Mouse (Mus musculus) MEL (cell line): ENCODE data around the gene Grm2. TPM values are rescaled to one million over a fixed set of nuclear protein-coding genes. Genes with fewer than 3 reads are reported as not detected.
A peak's percentile ranks its signal among the peaks of the same experiment; 100 is the strongest.

Source experiments
- DNase-seq: peaks from one replicate; pipeline ENCODE4 v3.0.0; 2011; ENCODE audit warnings: low read depth, low spot score
- H3K27ac ChIP-seq: 2 replicates; pipeline ENCODE4 v1.5.1; 2012; ENCODE audit warnings: low read depth, mild to moderate bottlenecking, control low read depth, low read length, moderate library complexity; ENCODE audit not compliant: control insufficient read depth
- H3K27me3 ChIP-seq, 2 experiments: fragments of 150-350 bp in 1 of 2; sonication (generic) in 1 of 2; 2 replicates each; pipeline ENCODE4 v1.6.1; 2012; ENCODE audit warnings: low read length in 2 of 2, mild to moderate bottlenecking in 2 of 2, improper control_type of control experiment in 1 of 2, moderate library complexity in 1 of 2; ENCODE audit not compliant: insufficient read depth in 2 of 2, control insufficient read depth in 1 of 2
- H3K36me3 ChIP-seq, 2 experiments: 2 replicates each; pipeline ENCODE4 v1.6.1; 2012 to 2014; ENCODE audit warnings: low read length in 2 of 2, improper control_type of control experiment in 1 of 2, inconsistent platforms in 1 of 2, mild to moderate bottlenecking in 1 of 2; ENCODE audit not compliant: insufficient read depth in 2 of 2, control insufficient read depth in 1 of 2
- H3K4me1 ChIP-seq, 2 experiments: fragments of 150-350 bp in 1 of 2; sonication (generic) in 1 of 2; 2 replicates each; pipeline ENCODE4 v1.6.1; 2012; ENCODE audit warnings: low read length in 2 of 2, improper control_type of control experiment in 1 of 2, mild to moderate bottlenecking in 1 of 2; ENCODE audit not compliant: insufficient read depth in 2 of 2, control insufficient read depth in 1 of 2
- H3K4me3 ChIP-seq, 2 experiments: fragments of 150-350 bp in 1 of 2; sonication (generic) in 1 of 2; 2 replicates each; pipeline ENCODE4 v1.5.1; 2012; ENCODE audit warnings: low read depth in 2 of 2, low read length in 2 of 2, mild to moderate bottlenecking in 2 of 2, moderate library complexity in 2 of 2, control low read depth in 1 of 2, improper control_type of control experiment in 1 of 2; ENCODE audit not compliant: control insufficient read depth in 1 of 2, insufficient read depth in 1 of 2
- H3K79me2 ChIP-seq: 2 replicates; pipeline ENCODE4 v1.6.1; 2012; ENCODE audit warnings: mild to moderate bottlenecking, low read length, moderate library complexity; ENCODE audit not compliant: control insufficient read depth, poor library complexity, insufficient read depth
- H3K9ac ChIP-seq: 2 replicates; pipeline ENCODE4 v1.6.1; 2012; ENCODE audit warnings: low read depth, mild to moderate bottlenecking, control low read depth, low read length, moderate library complexity; ENCODE audit not compliant: control insufficient read depth, poor library complexity, severe bottlenecking
- H3K9me3 ChIP-seq: fragments of 150-350 bp; sonication (generic); replicated peaks from 2 replicates; pipeline ENCODE4 v1.6.1; 2012; ENCODE audit warnings: mild to moderate bottlenecking, low read length, improper control_type of control experiment, moderate library complexity; ENCODE audit not compliant: insufficient read depth
- CHD1 ChIP-seq: IDR thresholded peaks from 2 replicates; pipeline ENCODE4 v1.6.1; 2012; ENCODE audit warnings: low read depth, mild to moderate bottlenecking, inconsistent platforms, low read length, improper control_type of control experiment
- CTCF ChIP-seq, 3 experiments: IDR thresholded peaks in 2 of 3; conservative IDR thresholded peaks in 1 of 3; 2 replicates each; pipeline ENCODE4 v1.5.1; 2011 to 2012; ENCODE audit warnings: low read length in 3 of 3, low read depth in 2 of 3, mild to moderate bottlenecking in 2 of 3, improper control_type of control experiment in 1 of 3, inconsistent platforms in 1 of 3, mixed read lengths in 1 of 3, moderate library complexity in 1 of 3; ENCODE audit not compliant: control insufficient read depth in 1 of 3, insufficient read depth in 1 of 3, poor library complexity in 1 of 3, severe bottlenecking in 1 of 3
- E2F4 ChIP-seq: IDR thresholded peaks from 2 replicates; pipeline ENCODE4 v1.6.1; 2011; ENCODE audit warnings: low read depth, low read length, improper control_type of control experiment, borderline replicate concordance
- ETS1 ChIP-seq: IDR thresholded peaks from 2 replicates; pipeline ENCODE4 v1.6.1; 2012; ENCODE audit warnings: low read depth, mild to moderate bottlenecking, inconsistent platforms, low read length, improper control_type of control experiment, moderate library complexity
- GATA1 ChIP-seq: IDR thresholded peaks from 2 replicates; pipeline ENCODE4 v1.6.1; 2011; ENCODE audit warnings: low read depth, low read length, improper control_type of control experiment
- JUND ChIP-seq: IDR thresholded peaks from 2 replicates; pipeline ENCODE4 v1.6.1; 2011; ENCODE audit warnings: low read depth, mild to moderate bottlenecking, improper control_type of control experiment, low read length
- MAFK ChIP-seq: IDR thresholded peaks from 2 replicates; pipeline ENCODE4 v1.6.1; 2011; ENCODE audit warnings: low read depth, mild to moderate bottlenecking, low read length, improper control_type of control experiment, borderline replicate concordance
- MAX ChIP-seq: IDR thresholded peaks from 2 replicates; pipeline ENCODE4 v1.6.1; 2011; ENCODE audit warnings: low read length, improper control_type of control experiment
- MAZ ChIP-seq: IDR thresholded peaks from 2 replicates; pipeline ENCODE4 v1.6.1; 2012; ENCODE audit warnings: low read depth, mild to moderate bottlenecking, inconsistent platforms, low read length, improper control_type of control experiment
- MEF2A ChIP-seq: IDR thresholded peaks from 2 replicates; pipeline ENCODE4 v1.6.1; 2014; ENCODE audit warnings: low read depth, mild to moderate bottlenecking, inconsistent platforms, low read length, improper control_type of control experiment; ENCODE audit not compliant: poor library complexity, insufficient replicate concordance, severe bottlenecking; ENCODE audit errors: extremely low read depth
- MXI1 ChIP-seq: IDR thresholded peaks from 2 replicates; pipeline ENCODE4 v1.6.1; 2011; ENCODE audit warnings: mild to moderate bottlenecking, low read depth, low read length, improper control_type of control experiment
- MYB ChIP-seq: IDR thresholded peaks from 2 replicates; pipeline ENCODE4 v1.6.1; 2011; ENCODE audit warnings: mild to moderate bottlenecking, low read depth, low read length, improper control_type of control experiment
- MYC ChIP-seq: IDR thresholded peaks from 2 replicates; pipeline ENCODE4 v1.6.1; 2011; ENCODE audit warnings: low read depth, mild to moderate bottlenecking, low read length, improper control_type of control experiment, moderate library complexity
- NELFE ChIP-seq: IDR thresholded peaks from 2 replicates; pipeline ENCODE4 v1.6.1; 2011; ENCODE audit warnings: low read depth, low read length, improper control_type of control experiment
- NRF1 ChIP-seq: IDR thresholded peaks from 2 replicates; pipeline ENCODE4 v1.6.1; 2014; ENCODE audit warnings: low read depth, mild to moderate bottlenecking, inconsistent platforms, low read length, improper control_type of control experiment, moderate library complexity; ENCODE audit not compliant: poor library complexity, insufficient read depth, severe bottlenecking
- POLR2AphosphoS5 ChIP-seq: IDR thresholded peaks from 2 replicates; pipeline ENCODE4 v1.6.1; 2012; ENCODE audit warnings: low read depth, borderline replicate concordance, mild to moderate bottlenecking, inconsistent platforms, low read length, moderate library complexity, mixed read lengths
- RAD21 ChIP-seq: IDR thresholded peaks from 2 replicates; pipeline ENCODE4 v1.6.1; 2011; ENCODE audit warnings: mild to moderate bottlenecking, low read depth, low read length, improper control_type of control experiment
- SIN3A ChIP-seq: IDR thresholded peaks from 2 replicates; pipeline ENCODE4 v1.6.1; 2012; ENCODE audit warnings: low read length, improper control_type of control experiment, inconsistent platforms
- SMC3 ChIP-seq: IDR thresholded peaks from 2 replicates; pipeline ENCODE4 v1.6.1; 2011; ENCODE audit warnings: low read depth, low read length, improper control_type of control experiment
- TAL1 ChIP-seq: IDR thresholded peaks from 2 replicates; pipeline ENCODE4 v1.6.1; 2012; ENCODE audit warnings: mild to moderate bottlenecking, inconsistent platforms, low read length, moderate library complexity, mixed read lengths
- TBP ChIP-seq: IDR thresholded peaks from 2 replicates; pipeline ENCODE4 v1.8.0; 2011; ENCODE audit warnings: low read depth, low read length, improper control_type of control experiment
- TCF12 ChIP-seq: IDR thresholded peaks from 2 replicates; pipeline ENCODE4 v1.6.1; 2014; ENCODE audit warnings: low read depth, mild to moderate bottlenecking, inconsistent platforms, low read length, improper control_type of control experiment, moderate library complexity
- USF1 ChIP-seq: IDR thresholded peaks from 2 replicates; pipeline ENCODE4 v1.6.1; 2014; ENCODE audit warnings: low read depth, mild to moderate bottlenecking, inconsistent platforms, low read length, improper control_type of control experiment, moderate library complexity
- USF2 ChIP-seq, 2 experiments: IDR thresholded peaks; 2 replicates each; pipeline ENCODE4 v1.6.1; 2011 to 2012; ENCODE audit warnings: improper control_type of control experiment in 2 of 2, low read length in 2 of 2, borderline replicate concordance in 1 of 2, inconsistent platforms in 1 of 2, low read depth in 1 of 2, mild to moderate bottlenecking in 1 of 2; ENCODE audit not compliant: insufficient read depth in 1 of 2
- ZC3H11A ChIP-seq: IDR thresholded peaks from 2 replicates; pipeline ENCODE4 v1.6.1; 2012; ENCODE audit warnings: low read depth, mild to moderate bottlenecking, inconsistent platforms, low read length, improper control_type of control experiment
- ZMIZ1 ChIP-seq: IDR thresholded peaks from 2 replicates; pipeline ENCODE4 v1.6.1; 2012; ENCODE audit warnings: low read depth, mild to moderate bottlenecking, inconsistent platforms, low read length, improper control_type of control experiment, moderate library complexity
- polyA plus RNA-seq, 2 experiments: library from polyadenylated mRNA; stranded (reverse) in 1 of 2; unstranded in 1 of 2; fragments of >175 nt in 1 of 2; fragments of >200 nt in 1 of 2; gene quantifications; 2 replicates each; pipeline versions ENCODE4 v1.2.1 to v1.2.4; 2012; ENCODE audit warnings: low replicate concordance in 2 of 2, low read depth in 1 of 2; ENCODE audit not compliant: insufficient read length in 2 of 2, insufficient read depth in 1 of 2, missing spikeins in 1 of 2
- total RNA-seq: library from RNA; depleted of rRNA; stranded (reverse); fragments of 300-350 nt; gene quantifications from 2 replicates; pipeline ENCODE4 v1.2.3, GENCODE M21; 2012

The Grm2 gene
- total and polyA plus RNA-seq, 3 experiments, result not detected

GRCm38 (mm10) chr9:106675965-106676364, 20.1 kb upstream of the Grm2 start:
- Histone ChIP-seq H3K79me2 (no peaks in the 10 kb centered on the region), H3K9ac (no peak overlapping the region), H3K27me3 (no peaks in the 10 kb centered on the region), H3K4me3 (no peak overlapping the region), H3K36me3 (peaks cover 0 to 4% of the 10 kb centered on the region in 2 experiments), H3K27ac (no peak overlapping the region), H3K9me3 (no peaks in the 10 kb centered on the region), H3K4me1 (peaks cover 0 to 1% of the 10 kb centered on the region in 2 experiments; a peak in 1 of 4 replicates)
- no peak for TF ChIP-seq TCF12
- TF ChIP-seq ZC3H11A, result no peak
- TF ChIP-seq MAX, result no peak
- TF ChIP-seq GATA1, result no peak
- no peak for TF ChIP-seq MAFK
- no peak for TF ChIP-seq MYC
- no peak for TF ChIP-seq NRF1
- no peak for TF ChIP-seq USF2 (IDR thresholded peaks at IDR 0.05; ENCODE audit: borderline replicate concordance in 1 of 2, insufficient read depth in 1 of 2, low read depth in 1 of 2, low read length in 2 of 2)
- TF ChIP-seq TAL1, result no peak
- no peak for TF ChIP-seq JUND
- TF ChIP-seq MAZ, result no peak
- no peak for TF ChIP-seq ETS1
- TF ChIP-seq NELFE, result no peak
- TF ChIP-seq ZMIZ1, result no peak
- TF ChIP-seq MXI1, result no peak
- TF ChIP-seq CTCF (IDR thresholded peaks at IDR 0.05 in 2 of 3, conservative IDR thresholded peaks at IDR 0.05 in 1 of 3; ENCODE audit: control insufficient read depth in 1 of 3, insufficient read depth in 1 of 3, low read depth in 2 of 3, low read length in 3 of 3, poor library complexity in 1 of 3, severe bottlenecking in 1 of 3), result no peak
- TF ChIP-seq TBP, result no peak
- no peak for TF ChIP-seq E2F4
- TF ChIP-seq MYB, result no peak
- no peak for DNase-seq

- no peak overlapping the region for H3K4me3 ChIP-seq
- TF ChIP-seq SMC3 (peak; percentile 70), MAFK (no peak), POLR2AphosphoS5 (no peak), MEF2A (no peak), GATA1 (no peak), CTCF (IDR thresholded peaks at IDR 0.05 in 2 of 3, conservative IDR thresholded peaks at IDR 0.05 in 1 of 3; ENCODE audit: control insufficient read depth in 1 of 3, insufficient read depth in 1 of 3, low read depth in 2 of 3, low read length in 3 of 3, poor library complexity in 1 of 3, severe bottlenecking in 1 of 3) (peak; percentile 70 to 99 (median 86)), ZC3H11A (peak; percentile 63), RAD21 (peak; percentile 89), USF1 (0 out of 2 replicates have a peak, but pooled peaks have one; percentile 18), SIN3A (peak; percentile 47), CHD1 (no peak)
- TF ChIP-seq, all 39 proteins: peak for 6
- peaks cover 0 to 4% of the 10 kb centered on the region in 2 experiments for H3K36me3 ChIP-seq
Measured at GRCm38 (mm10) chr9:106675480-106675879, 19.6 kb upstream of the Grm2 start.

More at GRCm38 (mm10) chr9:106675480-106675879, 19.6 kb upstream of the Grm2 start:
- Histone ChIP-seq H3K9me3 (no peaks in the 10 kb centered on the region), H3K27me3 (no peaks in the 10 kb centered on the region), H3K79me2 (no peaks in the 10 kb centered on the region), H3K9ac (no peak overlapping the region), H3K27ac (no peak overlapping the region), H3K4me1 (peaks cover 0 to 1% of the 10 kb centered on the region in 2 experiments; a peak in 1 of 4 replicates)
- DNase-seq, result peak; percentile 82
